Mouse (Mus musculus): Measurements from ENCODE around the gene Slc15a3. TPM values are rescaled to one million over a fixed set of nuclear protein-coding genes. Genes with fewer than 3 reads are reported as not detected.

Gene Slc15a3
- polyA plus RNA-seq, 1 experiment from 2014 or later: 0.15 TPM

- Histone ChIP-seq H3K9ac (ENCODE audit: low read length) (no peak overlapping the region), H3K4me3 (ENCODE audit: low read depth, low read length) (no peak overlapping the region), H3K36me3 (ENCODE audit: control insufficient read depth, insufficient read depth, low read length) (peaks cover 41% of the 10 kb centered on the region), H3K4me2 (ENCODE audit: low read depth, severe bottlenecking) (no peak overlapping the region), H3K4me1 (ENCODE audit: control insufficient read depth, insufficient read depth, low read length) (0 out of 2 replicates have a peak, but pooled peaks cover 6% of the 10 kb centered on the region), H3K27ac (replicated peaks; ENCODE audit: low read depth, low read length) (no peak overlapping the region), H3K9me3 (ENCODE audit: control insufficient read depth, low read length) (no peaks in the 10 kb centered on the region), H3K27me3 (ENCODE audit: control insufficient read depth, insufficient read depth, low read length) (no peaks in the 10 kb centered on the region)
- DNase-seq (ENCODE audit: low spot score) (no peak), ATAC-seq (ENCODE audit: insufficient number of reproducible peaks, low FRiP score, low TSS enrichment, low read depth) (no peak)
- WGBS: 94% methylated on average over 5 of the region's 5 CpGs
These were observed 61.5 kb downstream of the Slc15a3 start for GRCm38 (mm10) chr19:10901046-10901445.

GRCm38 (mm10) chr19:10904512-10904911, 65.0 kb downstream of the Slc15a3 start:
- WGBS: 92% methylated on average over 5 of the region's 5 CpGs
- no peak overlapping the region for H3K27ac ChIP-seq (replicated peaks; ENCODE audit: low read depth, low read length)
- peaks cover 38% of the 10 kb centered on the region for H3K36me3 ChIP-seq (ENCODE audit: control insufficient read depth, insufficient read depth, low read length)
- no peaks in the 10 kb centered on the region for H3K9me3 ChIP-seq (ENCODE audit: control insufficient read depth, low read length)
- H3K9ac ChIP-seq (ENCODE audit: low read length): no peak overlapping the region
- DNase-seq (ENCODE audit: low spot score): no peak
- no peaks in the 10 kb centered on the region for H3K27me3 ChIP-seq (ENCODE audit: control insufficient read depth, insufficient read depth, low read length)
- ATAC-seq (ENCODE audit: insufficient number of reproducible peaks, low FRiP score, low TSS enrichment, low read depth): no peak
- H3K4me3 ChIP-seq (ENCODE audit: low read depth, low read length): no peak overlapping the region
- no peaks in the 10 kb centered on the region for H3K4me1 ChIP-seq (ENCODE audit: control insufficient read depth, insufficient read depth, low read length)
- H3K4me2 ChIP-seq (ENCODE audit: low read depth, severe bottlenecking): no peak overlapping the region

- Histone ChIP-seq H3K36me3 (ENCODE audit: control insufficient read depth, insufficient read depth, low read length) (peaks cover 33% of the 10 kb centered on the region), H3K4me2 (ENCODE audit: low read depth, severe bottlenecking) (no peak overlapping the region), H3K4me1 (ENCODE audit: control insufficient read depth, insufficient read depth, low read length) (no peaks in the 10 kb centered on the region), H3K9ac (ENCODE audit: low read length) (no peak overlapping the region), H3K9me3 (ENCODE audit: control insufficient read depth, low read length) (no peaks in the 10 kb centered on the region), H3K27me3 (ENCODE audit: control insufficient read depth, insufficient read depth, low read length) (no peaks in the 10 kb centered on the region), H3K27ac (replicated peaks; ENCODE audit: low read depth, low read length) (no peak overlapping the region), H3K4me3 (ENCODE audit: low read depth, low read length) (no peak overlapping the region)
- WGBS: 55% methylated on average over 7 of the region's 7 CpGs
- DNase-seq (ENCODE audit: low spot score) (peak; percentile 28), ATAC-seq (ENCODE audit: insufficient number of reproducible peaks, low FRiP score, low TSS enrichment, low read depth) (0 out of 2 replicates have a peak, but pooled peaks have one; percentile 52)
These were observed 65.6 kb downstream of the Slc15a3 start for GRCm38 (mm10) chr19:10904927-10905727.

GRCm38 (mm10) chr19:10905728-10906000, 66.1 kb downstream of the Slc15a3 start:
- DNase-seq (ENCODE audit: low spot score) (no peak), ATAC-seq (ENCODE audit: insufficient number of reproducible peaks, low FRiP score, low TSS enrichment, low read depth) (no peak)
- 92% methylated on average over 5 of the region's 5 CpGs for WGBS
- H3K27me3 ChIP-seq (ENCODE audit: control insufficient read depth, insufficient read depth, low read length): no peaks in the 10 kb centered on the region
- no peak overlapping the region for H3K4me2 ChIP-seq (ENCODE audit: low read depth, severe bottlenecking)
- H3K4me3 ChIP-seq (ENCODE audit: low read depth, low read length): no peak overlapping the region
- H3K36me3 ChIP-seq (ENCODE audit: control insufficient read depth, insufficient read depth, low read length): peaks cover 28% of the 10 kb centered on the region
- H3K4me1 ChIP-seq (ENCODE audit: control insufficient read depth, insufficient read depth, low read length): no peaks in the 10 kb centered on the region
- H3K27ac ChIP-seq (replicated peaks; ENCODE audit: low read depth, low read length): no peak overlapping the region
- H3K9me3 ChIP-seq (ENCODE audit: control insufficient read depth, low read length): no peaks in the 10 kb centered on the region
- H3K9ac ChIP-seq (ENCODE audit: low read length): no peak overlapping the region

GRCm38 (mm10) chr19:10907891-10908290, 68.4 kb downstream of the Slc15a3 start:
- peaks cover 18% of the 10 kb centered on the region for H3K36me3 ChIP-seq (ENCODE audit: control insufficient read depth, insufficient read depth, low read length)
- no peak overlapping the region for H3K9ac ChIP-seq (ENCODE audit: low read length)
- no peaks in the 10 kb centered on the region for H3K4me1 ChIP-seq (ENCODE audit: control insufficient read depth, insufficient read depth, low read length)
- no peak overlapping the region for H3K27ac ChIP-seq (replicated peaks; ENCODE audit: low read depth, low read length)
- H3K9me3 ChIP-seq (ENCODE audit: control insufficient read depth, low read length): no peaks in the 10 kb centered on the region
- no peak overlapping the region for H3K4me3 ChIP-seq (ENCODE audit: low read depth, low read length)
- DNase-seq (ENCODE audit: low spot score): peak; percentile 64
- ATAC-seq (ENCODE audit: insufficient number of reproducible peaks, low FRiP score, low TSS enrichment, low read depth): no peak
- H3K4me2 ChIP-seq (ENCODE audit: low read depth, severe bottlenecking): no peak overlapping the region
- WGBS: 56% methylated on average over 3 of the region's 3 CpGs
- no peaks in the 10 kb centered on the region for H3K27me3 ChIP-seq (ENCODE audit: control insufficient read depth, insufficient read depth, low read length)

Other genes starting within 250 kb of the Slc15a3 start
- 423 and 456 TPM in 2 replicates for gene Ddb1, start 234.4 kb upstream of the Slc15a3 start, polyA plus RNA-seq (2014; fragmentation: Nextera tagmentation; extraction: Ambion mirVana)
- 23.3 and 24.5 TPM in 2 replicates for gene Tkfc, start 234.1 kb upstream of the Slc15a3 start, polyA plus RNA-seq (2014; fragmentation: Nextera tagmentation; extraction: Ambion mirVana)
- gene Vwce, start 205.5 kb upstream of the Slc15a3 start, polyA plus RNA-seq (2014; fragmentation: Nextera tagmentation; extraction: Ambion mirVana): 1.4 and 1.7 TPM in 2 replicates
- gene Pga5, start 161.7 kb upstream of the Slc15a3 start, polyA plus RNA-seq (2014; fragmentation: Nextera tagmentation; extraction: Ambion mirVana): not detected in 2 replicates
- 29.7 and 33.4 TPM in 2 replicates for gene Vps37c, start 151.0 kb upstream of the Slc15a3 start, polyA plus RNA-seq (2014; fragmentation: Nextera tagmentation; extraction: Ambion mirVana)
- not detected in 2 replicates for gene Cd5, start 100.7 kb upstream of the Slc15a3 start, polyA plus RNA-seq (2014; fragmentation: Nextera tagmentation; extraction: Ambion mirVana)
- 0.13 and 0.20 TPM in 2 replicates for gene Cd6, start 9.7 kb upstream of the Slc15a3 start, polyA plus RNA-seq (2014; fragmentation: Nextera tagmentation; extraction: Ambion mirVana)
- gene Tmem132a, start 30.2 kb downstream of the Slc15a3 start, polyA plus RNA-seq (2014; fragmentation: Nextera tagmentation; extraction: Ambion mirVana): 87.0 and 89.0 TPM in 2 replicates
- 69.6 and 71.1 TPM in 2 replicates for gene Tmem109, start 42.3 kb downstream of the Slc15a3 start, polyA plus RNA-seq (2014; fragmentation: Nextera tagmentation; extraction: Ambion mirVana)
- gene Prpf19, start 55.5 kb downstream of the Slc15a3 start, polyA plus RNA-seq (2014; fragmentation: Nextera tagmentation; extraction: Ambion mirVana): 55.3 and 59.0 TPM in 2 replicates
- not detected in 2 replicates for gene Zp1, start 80.9 kb downstream of the Slc15a3 start, polyA plus RNA-seq (2014; fragmentation: Nextera tagmentation; extraction: Ambion mirVana)
- gene Ptgdr2, start 97.4 kb downstream of the Slc15a3 start, polyA plus RNA-seq (2014; fragmentation: Nextera tagmentation; extraction: Ambion mirVana): not detected in 2 replicates
- gene Ccdc86, start 109.5 kb downstream of the Slc15a3 start, polyA plus RNA-seq (2014; fragmentation: Nextera tagmentation; extraction: Ambion mirVana): 30.2 and 32.3 TPM in 2 replicates
- not detected in 2 replicates for gene Ms4a10, start 134.9 kb downstream of the Slc15a3 start, polyA plus RNA-seq (2014; fragmentation: Nextera tagmentation; extraction: Ambion mirVana)
- gene Ms4a15, start 153.5 kb downstream of the Slc15a3 start, polyA plus RNA-seq (2014; fragmentation: Nextera tagmentation; extraction: Ambion mirVana): 0.18 TPM in 1 of 2 replicates, not detected in the other
- not detected in 2 replicates for gene Ms4a18, start 178.3 kb downstream of the Slc15a3 start, polyA plus RNA-seq (2014; fragmentation: Nextera tagmentation; extraction: Ambion mirVana)
- gene Ms4a8a, start 241.4 kb downstream of the Slc15a3 start, polyA plus RNA-seq (2014; fragmentation: Nextera tagmentation; extraction: Ambion mirVana): not detected in 2 replicates